Mouse (Mus musculus) liver, embryonic 15.5 days (tissue): ENCODE results near the gene Tgm4. TPM values are rescaled to one million over a fixed set of nuclear protein-coding genes. Genes with fewer than 3 reads are reported as not detected.
A peak's percentile ranks its signal among the peaks of the same experiment; 100 is the strongest.

Experiments
- ATAC-seq: fragments of 200-750 bp; cut with Nextera tagmentation; 2 replicates; pipeline ENCODE4 v1.8.0; 2017; ENCODE audit warnings: moderate number of reproducible peaks, mild to moderate bottlenecking, moderate library complexity; ENCODE audit not compliant: insufficient read depth
- H3K27ac ChIP-seq: fragments of 300-500 bp; sonication (generic); replicated peaks from 2 replicates; pipeline ENCODE4 v1.5.1; 2015; ENCODE audit warnings: mild to moderate bottlenecking, inconsistent platforms
- H3K27me3 ChIP-seq: fragments of 300-500 bp; sonication (generic); 2 replicates; pipeline ENCODE4 v1.6.1; 2015; ENCODE audit warnings: mild to moderate bottlenecking, inconsistent platforms
- H3K36me3 ChIP-seq: fragments of 300-500 bp; sonication (generic); replicated peaks from 2 replicates; pipeline ENCODE4 v1.6.1; 2015; ENCODE audit warnings: moderate library complexity, mild to moderate bottlenecking, inconsistent platforms
- H3K4me1 ChIP-seq: fragments of 300-500 bp; sonication (generic); replicated peaks from 2 replicates; pipeline ENCODE4 v1.6.1; 2015; ENCODE audit warnings: inconsistent platforms
- H3K4me2 ChIP-seq: fragments of 300-500 bp; sonication (generic); 2 replicates; pipeline ENCODE4 v1.6.1; 2015; ENCODE audit warnings: moderate library complexity, mild to moderate bottlenecking, inconsistent platforms
- H3K4me3 ChIP-seq: fragments of 300-500 bp; sonication (generic); replicated peaks from 2 replicates; pipeline ENCODE4 v1.5.1; 2015; ENCODE audit warnings: mild to moderate bottlenecking, inconsistent platforms
- H3K9ac ChIP-seq: fragments of 300-500 bp; sonication (generic); 2 replicates; pipeline ENCODE4 v1.6.1; 2015; ENCODE audit warnings: moderate library complexity, mild to moderate bottlenecking, inconsistent platforms
- H3K9me3 ChIP-seq: fragments of 300-500 bp; sonication (generic); replicated peaks from 2 replicates; pipeline ENCODE4 v1.6.1; 2016; ENCODE audit warnings: inconsistent platforms
- WGBS: fragments of 180-500 bp; shearing (Covaris S2); methylation state at CpG from one replicate; pipeline ENCODE4 v1.1.7; 2015; ENCODE audit warnings: mixed read lengths; ENCODE audit not compliant: insufficient replicate concordance; 5-methylcytosine and 5-hydroxymethylcytosine counted together
- polyA plus RNA-seq: library from polyadenylated mRNA; unstranded; fragments of >200 nt; fragmentation: Nextera tagmentation; extraction: Ambion mirVana; gene quantifications from 2 replicates; pipeline ENCODE4 v1.2.1, GENCODE M21; 2015

Tgm4 gene
- polyA plus RNA-seq, 1 experiment from 2014 or later = 0.12 TPM

DNA sequence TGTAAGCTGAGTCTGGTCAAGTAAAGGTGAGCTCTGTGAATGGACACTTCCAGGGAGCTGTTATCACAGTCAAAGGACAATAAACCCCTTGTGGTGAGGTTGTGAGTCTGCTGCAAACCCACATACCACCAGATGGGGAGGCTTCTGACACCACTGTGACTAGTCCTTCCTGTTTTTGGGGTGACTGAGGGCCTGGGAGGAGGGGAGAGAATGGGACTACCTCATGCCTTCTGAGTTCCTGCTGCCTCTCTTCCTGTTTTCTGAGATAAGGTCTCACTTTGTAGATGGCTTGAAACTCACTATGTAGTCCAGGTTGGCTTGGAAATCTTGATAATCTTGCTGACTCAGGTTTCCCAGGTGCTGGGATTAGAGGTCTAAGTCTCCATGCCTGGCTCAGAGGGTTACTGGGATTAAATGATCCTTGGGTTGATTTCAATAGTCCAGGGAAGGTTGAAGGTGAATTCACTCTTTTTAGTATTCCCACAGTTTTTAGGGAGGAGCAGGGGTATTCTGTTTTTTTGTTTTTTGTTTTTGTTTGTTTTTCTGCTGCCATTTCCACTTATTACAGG lies 24.3 kb downstream of the Tgm4 start:
- H3K9ac ChIP-seq = no peak overlapping the region

DNA sequence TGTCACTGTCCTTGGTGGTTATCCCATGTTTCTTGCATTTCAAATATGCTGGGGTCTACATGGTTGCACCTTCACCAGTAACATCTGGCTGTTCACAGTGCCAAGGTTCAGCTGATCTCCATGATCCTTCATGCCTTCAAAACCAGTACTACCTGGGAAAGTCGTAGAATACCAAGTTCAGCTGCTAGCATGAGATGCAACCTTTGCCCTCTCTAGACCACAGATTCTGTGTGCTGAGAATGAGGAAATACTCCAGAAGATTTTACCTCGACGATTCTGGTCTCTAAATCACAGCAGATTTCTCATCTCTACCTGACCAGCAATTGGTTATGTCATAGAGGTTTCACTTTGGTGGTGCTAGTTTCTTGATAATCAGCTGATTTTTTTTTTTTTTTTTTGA lies 25.6 kb downstream of the Tgm4 start:
- Histone ChIP-seq H3K27me3 (no peaks in the 10 kb centered on the region), H3K4me3 (no peak overlapping the region), H3K9ac (no peak overlapping the region), H3K36me3 (no peaks in the 10 kb centered on the region), H3K27ac (no peak overlapping the region), H3K9me3 (no peaks in the 10 kb centered on the region), H3K4me2 (no peak overlapping the region), H3K4me1 (no peaks in the 10 kb centered on the region)
- 39% methylated on average over 3 of the region's 3 CpGs for WGBS
- no peak for ATAC-seq

More for the DNA sequence above, 24.3 kb downstream of the Tgm4 start:
- no peak for ATAC-seq
- no peaks in the 10 kb centered on the region for H3K4me1 ChIP-seq
- no peaks in the 10 kb centered on the region for H3K27me3 ChIP-seq
- H3K9me3 ChIP-seq = no peaks in the 10 kb centered on the region
- no peaks in the 10 kb centered on the region for H3K36me3 ChIP-seq
- H3K4me2 ChIP-seq = no peak overlapping the region
- H3K27ac ChIP-seq = no peak overlapping the region
- H3K4me3 ChIP-seq = no peak overlapping the region

DNA sequence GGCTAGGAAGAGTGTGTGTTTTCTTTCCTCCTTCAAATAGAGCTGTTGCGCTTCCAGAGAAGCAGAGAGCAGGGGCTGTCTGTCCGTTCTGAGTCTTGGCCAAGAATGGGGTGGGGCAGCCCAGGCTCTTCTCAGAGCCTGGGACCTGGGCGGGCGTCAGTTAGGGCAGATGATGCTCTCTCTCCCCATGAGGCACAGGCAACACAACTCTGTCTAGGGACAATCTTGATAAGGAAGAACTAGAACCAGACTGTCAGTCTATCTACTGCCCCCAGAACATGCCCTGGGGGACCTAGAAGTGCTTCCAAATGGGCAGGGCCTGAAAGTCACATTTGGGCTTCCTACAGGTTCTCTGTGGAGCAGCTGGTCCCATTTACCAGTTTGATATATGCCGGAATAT lies 44.6 kb downstream of the Tgm4 start:
- Histone ChIP-seq H3K36me3 (peaks cover 76% of the 10 kb centered on the region), H3K4me2 (no peak overlapping the region), H3K9me3 (no peaks in the 10 kb centered on the region), H3K27me3 (no peaks in the 10 kb centered on the region), H3K9ac (no peak overlapping the region), H3K4me1 (peaks cover 10% of the 10 kb centered on the region), H3K4me3 (no peak overlapping the region), H3K27ac (no peak overlapping the region)
- WGBS = 46% methylated on average over 5 of the region's 5 CpGs
- peak; percentile 65 for ATAC-seq

DNA sequence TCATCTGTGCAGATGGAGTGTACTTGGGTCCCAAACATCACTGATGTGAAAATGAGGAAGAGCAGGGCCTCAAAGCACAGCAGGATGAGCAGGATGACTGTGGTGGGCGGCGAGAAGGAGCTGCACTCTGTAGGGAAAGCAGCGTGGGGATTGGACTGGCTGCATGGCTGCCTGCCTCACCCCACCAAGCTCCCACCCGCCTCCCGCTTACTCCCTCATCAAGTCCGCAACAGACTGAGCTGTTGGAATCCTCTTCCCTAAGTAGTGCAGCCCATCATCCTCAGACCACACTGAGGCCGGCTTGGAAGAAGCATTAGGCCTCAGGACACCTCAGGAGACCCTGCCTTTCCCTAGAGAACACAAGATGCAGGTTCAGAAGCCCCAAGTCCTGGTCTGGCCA lies 45.8 kb downstream of the Tgm4 start:
- Histone ChIP-seq H3K4me2 (no peak overlapping the region), H3K27me3 (no peaks in the 10 kb centered on the region), H3K4me3 (no peak overlapping the region), H3K27ac (no peak overlapping the region), H3K9ac (no peak overlapping the region), H3K4me1 (peaks cover 10% of the 10 kb centered on the region), H3K9me3 (no peaks in the 10 kb centered on the region), H3K36me3 (peaks cover 88% of the 10 kb centered on the region)
- WGBS = 79% methylated on average over 7 of the region's 7 CpGs
- ATAC-seq = no peak

DNA sequence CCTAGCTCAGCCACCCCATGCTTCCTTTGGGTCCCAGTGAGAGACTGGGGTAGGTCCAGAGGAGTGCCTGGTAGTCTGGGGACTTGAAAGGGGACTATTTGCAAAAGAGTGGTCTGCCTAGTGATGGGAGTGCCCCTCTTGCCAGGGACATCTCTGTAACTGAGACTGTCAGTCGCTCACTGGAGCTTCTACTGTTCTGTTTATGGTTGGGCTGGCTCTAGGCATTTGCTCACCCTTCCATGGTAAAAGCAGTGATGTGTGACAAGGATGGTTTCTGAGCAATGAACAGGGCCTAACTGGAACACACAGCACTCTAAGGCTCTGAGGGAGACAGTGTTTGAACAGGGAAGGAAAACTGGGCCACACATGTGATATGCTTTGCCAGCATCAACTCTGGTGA lies 46.3 kb downstream of the Tgm4 start:
- WGBS = 71% methylated on average over 1 of the region's 1 CpGs
- Histone ChIP-seq H3K9ac (no peak overlapping the region), H3K4me1 (peaks cover 10% of the 10 kb centered on the region), H3K27me3 (no peaks in the 10 kb centered on the region), H3K9me3 (no peaks in the 10 kb centered on the region), H3K27ac (no peak overlapping the region), H3K36me3 (peaks cover 91% of the 10 kb centered on the region), H3K4me3 (no peak overlapping the region), H3K4me2 (no peak overlapping the region)
- no peak for ATAC-seq

DNA sequence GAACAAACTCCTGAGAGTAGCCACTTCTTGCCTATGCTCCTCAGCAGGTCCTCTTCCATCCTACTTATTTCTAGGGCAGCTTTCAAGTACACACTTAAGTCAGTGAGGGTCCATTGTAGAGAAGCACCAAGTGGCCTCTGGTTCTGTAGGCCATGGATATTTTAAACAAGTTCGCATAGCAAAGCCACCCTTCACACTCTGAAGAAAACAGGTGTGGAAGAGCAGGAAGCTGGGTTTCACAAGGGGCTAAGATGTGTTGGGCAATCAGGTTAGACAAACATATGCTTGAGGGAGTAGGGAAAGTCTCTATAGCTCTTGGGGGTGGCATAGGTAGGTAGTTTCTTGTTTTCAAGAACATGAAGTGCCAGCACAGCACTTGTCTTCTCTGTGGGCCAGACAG lies 50.8 kb downstream of the Tgm4 start:
- Histone ChIP-seq H3K36me3 (peaks cover 94% of the 10 kb centered on the region), H3K4me2 (no peak overlapping the region), H3K4me1 (no peaks in the 10 kb centered on the region), H3K27me3 (no peaks in the 10 kb centered on the region), H3K9me3 (no peaks in the 10 kb centered on the region), H3K27ac (no peak overlapping the region), H3K9ac (no peak overlapping the region), H3K4me3 (no peak overlapping the region)
- WGBS = 59% methylated on average over 1 of the region's 1 CpGs
- ATAC-seq = no peak

DNA sequence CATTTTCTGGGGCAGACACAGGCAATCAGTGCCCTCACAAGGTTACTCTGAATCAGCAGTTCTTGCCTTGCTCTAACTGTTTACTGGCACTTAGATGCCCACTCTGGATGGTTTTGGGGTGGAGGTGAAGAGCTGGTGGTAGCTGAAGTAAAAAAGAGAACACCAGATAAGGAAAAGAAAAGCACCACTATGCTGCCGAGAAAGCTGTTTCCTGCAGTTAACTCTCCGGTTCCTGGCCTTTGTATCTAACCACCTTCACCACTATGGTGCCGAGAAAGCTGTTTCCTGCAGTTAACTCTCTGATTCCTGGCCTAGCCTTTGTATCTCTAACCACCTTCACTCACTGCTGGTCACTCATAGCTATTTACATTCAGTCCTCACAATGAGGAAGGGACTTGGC lies 53.0 kb downstream of the Tgm4 start:
- 14% methylated on average over 3 of the region's 3 CpGs for whole genome bisulfite sequencing
- ATAC-seq = no peak
- H3K4me3 ChIP-seq = no peak overlapping the region
- no peaks in the 10 kb centered on the region for H3K27me3 ChIP-seq
- no peak overlapping the region for H3K4me2 ChIP-seq
- H3K27ac ChIP-seq = no peak overlapping the region
- H3K9me3 ChIP-seq = no peaks in the 10 kb centered on the region
- H3K4me1 ChIP-seq = no peaks in the 10 kb centered on the region
- peaks cover 87% of the 10 kb centered on the region for H3K36me3 ChIP-seq
- H3K9ac ChIP-seq = no peak overlapping the region

DNA sequence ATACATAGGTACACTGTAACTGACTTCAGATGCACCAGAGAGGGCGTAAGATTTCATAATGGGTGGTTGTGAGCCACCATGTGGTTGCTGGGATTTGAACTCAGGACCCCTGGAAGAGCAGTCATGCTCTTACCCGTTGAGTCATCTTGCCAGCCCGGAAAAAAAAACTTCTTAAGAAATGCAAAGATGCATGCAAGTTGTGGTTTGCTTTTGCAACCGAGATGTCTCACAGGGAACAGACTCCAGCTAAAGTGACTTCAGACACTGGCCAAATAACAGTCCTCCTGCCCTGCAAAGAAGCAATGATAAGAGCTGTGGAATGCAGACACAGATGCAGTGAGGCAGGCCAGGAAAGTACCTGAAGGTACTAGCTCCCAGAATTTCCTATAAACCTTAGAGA lies 56.3 kb downstream of the Tgm4 start:
- Histone ChIP-seq H3K36me3 (peaks cover 81% of the 10 kb centered on the region), H3K4me3 (no peak overlapping the region), H3K9ac (no peak overlapping the region), H3K4me1 (no peaks in the 10 kb centered on the region), H3K27me3 (no peaks in the 10 kb centered on the region), H3K4me2 (no peak overlapping the region), H3K9me3 (no peaks in the 10 kb centered on the region), H3K27ac (no peak overlapping the region)
- 66% methylated on average over 4 of the region's 4 CpGs for WGBS
- no peak for ATAC-seq

DNA sequence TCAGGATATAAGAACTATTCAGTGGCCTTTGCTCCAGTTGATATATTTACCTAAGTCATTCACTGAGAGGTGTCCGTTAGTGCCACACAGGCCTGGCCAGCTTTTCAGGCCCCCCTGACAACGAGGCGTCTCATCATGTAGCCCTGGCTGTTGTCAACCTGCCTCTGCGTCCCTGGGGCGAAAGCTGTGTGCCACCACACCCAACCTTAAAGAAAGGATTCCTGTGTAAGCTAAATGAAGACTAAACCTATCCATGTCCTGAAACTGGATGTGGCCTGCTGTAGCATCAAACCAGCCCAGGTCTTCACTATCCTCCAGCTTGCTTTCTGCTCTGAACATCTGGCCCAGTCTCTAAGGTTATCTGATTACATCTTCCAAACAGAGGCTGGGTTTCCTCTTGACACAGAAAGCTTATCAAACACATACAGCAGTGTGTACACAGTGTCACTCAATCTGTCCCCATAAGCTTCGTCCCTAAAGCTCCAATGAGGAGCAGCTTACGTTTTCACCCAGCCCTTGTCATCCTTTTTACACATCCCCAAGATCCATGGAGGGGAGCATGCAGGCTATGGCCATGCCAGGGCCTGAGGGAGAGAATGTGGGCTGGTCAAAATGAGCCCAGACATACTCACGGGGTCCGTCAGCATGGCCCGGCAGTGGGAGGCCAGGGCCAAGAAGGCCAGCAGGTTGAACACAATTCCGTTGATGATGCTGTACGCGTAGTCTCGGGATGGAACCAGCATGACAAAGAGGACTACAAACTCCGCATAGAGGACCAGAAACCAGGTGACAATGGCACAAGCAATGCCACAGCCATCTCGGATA lies 65.3 kb downstream of the Tgm4 start:
- Histone ChIP-seq H3K4me1 (peaks cover 16% of the 10 kb centered on the region), H3K27ac (no peak overlapping the region), H3K4me2 (no peak overlapping the region), H3K4me3 (no peak overlapping the region), H3K9ac (no peak overlapping the region), H3K36me3 (peaks cover 65% of the 10 kb centered on the region), H3K27me3 (no peaks in the 10 kb centered on the region), H3K9me3 (no peaks in the 10 kb centered on the region)
- 76% methylated on average over 16 of the region's 16 CpGs for WGBS
- peak; percentile 52; the same call in 1 of the 2 replicates for ATAC-seq

DNA sequence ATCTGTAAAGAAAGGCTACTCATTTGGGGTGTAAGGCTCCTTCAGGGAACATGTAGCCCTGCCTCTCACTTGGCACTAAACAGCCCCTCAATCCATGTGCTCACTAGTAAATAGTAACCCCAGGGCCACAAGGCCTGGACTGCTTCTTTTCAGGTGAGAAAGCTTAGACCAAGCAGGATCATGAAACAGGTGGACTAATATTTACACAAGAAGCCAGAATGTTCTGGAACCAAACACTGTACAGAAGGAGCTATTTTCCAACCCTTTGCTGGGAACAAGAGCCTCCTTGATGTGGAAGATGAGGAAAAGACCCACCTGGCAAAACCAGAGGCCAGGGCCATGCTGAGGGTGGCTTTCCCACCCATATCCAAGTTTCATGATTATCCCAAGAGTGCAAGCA lies 68.9 kb downstream of the Tgm4 start:
- no peak overlapping the region for H3K4me3 ChIP-seq
- no peak for ATAC-seq
- no peak overlapping the region for H3K4me2 ChIP-seq
- no peaks in the 10 kb centered on the region for H3K27me3 ChIP-seq
- H3K36me3 ChIP-seq = peaks cover 43% of the 10 kb centered on the region
- H3K9ac ChIP-seq = no peak overlapping the region
- H3K27ac ChIP-seq = no peak overlapping the region
- peaks cover 13% of the 10 kb centered on the region for H3K4me1 ChIP-seq
- H3K9me3 ChIP-seq = no peaks in the 10 kb centered on the region

DNA sequence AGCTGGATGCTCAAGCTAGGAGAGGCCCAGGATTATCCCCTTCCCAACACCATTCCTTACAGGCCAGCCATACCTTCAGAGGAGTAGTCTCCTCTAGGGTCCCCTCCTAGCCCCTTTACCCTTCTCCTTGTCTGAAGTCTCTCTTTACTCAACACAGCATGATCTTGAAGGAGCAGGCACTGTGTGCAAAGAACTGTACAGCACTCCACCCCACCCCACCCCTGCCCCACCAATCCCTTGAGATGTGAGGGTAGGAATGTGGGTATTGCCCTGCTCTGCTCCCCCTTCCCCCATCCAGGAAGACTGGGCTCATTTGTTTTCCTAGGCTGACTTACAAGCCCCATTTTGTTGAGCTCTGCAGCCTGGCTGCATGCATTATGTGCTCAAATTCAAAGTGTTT lies 69.8 kb downstream of the Tgm4 start:
- Histone ChIP-seq H3K4me1 (peaks cover 18% of the 10 kb centered on the region), H3K27ac (no peak overlapping the region)

DNA sequence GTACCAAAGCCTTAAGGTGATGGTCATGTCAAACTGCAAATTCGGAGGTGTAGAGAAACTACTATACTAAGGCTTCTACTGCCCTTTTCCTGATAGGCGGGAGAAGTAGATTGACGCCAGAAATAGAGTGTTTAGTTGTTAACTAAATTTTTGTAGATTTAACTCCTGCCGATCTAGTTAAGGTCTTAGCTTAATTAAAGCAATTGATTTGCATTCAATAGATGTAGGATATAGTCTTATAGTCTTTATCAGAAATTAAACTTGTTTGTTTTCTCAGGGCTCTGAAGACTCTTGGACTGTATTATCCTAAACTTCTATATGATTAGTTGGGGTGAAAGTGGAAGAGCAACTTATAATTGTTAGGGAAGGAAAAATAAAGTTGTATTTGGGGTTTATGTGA lies 72.7 kb downstream of the Tgm4 start:
- H3K4me3 ChIP-seq = no peak overlapping the region
- H3K4me1 ChIP-seq = peaks cover 28% of the 10 kb centered on the region
- 64% methylated on average over 4 of the region's 4 CpGs for WGBS
- H3K9ac ChIP-seq = no peak overlapping the region
- H3K27me3 ChIP-seq = no peaks in the 10 kb centered on the region
- H3K36me3 ChIP-seq = peaks cover 18% of the 10 kb centered on the region
- ATAC-seq = no peak
- no peaks in the 10 kb centered on the region for H3K9me3 ChIP-seq
- no peak overlapping the region for H3K4me2 ChIP-seq
- H3K27ac ChIP-seq = no peak overlapping the region

More for the DNA sequence above, 69.8 kb downstream of the Tgm4 start:
- Histone ChIP-seq H3K27me3 (no peaks in the 10 kb centered on the region), H3K9ac (no peak overlapping the region), H3K9me3 (no peaks in the 10 kb centered on the region), H3K4me2 (no peak overlapping the region), H3K36me3 (peaks cover 35% of the 10 kb centered on the region), H3K4me3 (no peak overlapping the region)
- ATAC-seq = no peak
